Mouse (Mus musculus) kidney, adult 9 months (tissue): ENCODE measurements around the gene Ccdc40.
"Not testable (repeated sequence)": the region's sequence is repeated elsewhere in the genome, so short reads cannot be mapped to it uniquely, and the experiment has no call there.

Experiments used
- DNase-seq: peaks from one replicate; pipeline ENCODE4 v3.0.0; 2022

Ccdc40 gene

DNA sequence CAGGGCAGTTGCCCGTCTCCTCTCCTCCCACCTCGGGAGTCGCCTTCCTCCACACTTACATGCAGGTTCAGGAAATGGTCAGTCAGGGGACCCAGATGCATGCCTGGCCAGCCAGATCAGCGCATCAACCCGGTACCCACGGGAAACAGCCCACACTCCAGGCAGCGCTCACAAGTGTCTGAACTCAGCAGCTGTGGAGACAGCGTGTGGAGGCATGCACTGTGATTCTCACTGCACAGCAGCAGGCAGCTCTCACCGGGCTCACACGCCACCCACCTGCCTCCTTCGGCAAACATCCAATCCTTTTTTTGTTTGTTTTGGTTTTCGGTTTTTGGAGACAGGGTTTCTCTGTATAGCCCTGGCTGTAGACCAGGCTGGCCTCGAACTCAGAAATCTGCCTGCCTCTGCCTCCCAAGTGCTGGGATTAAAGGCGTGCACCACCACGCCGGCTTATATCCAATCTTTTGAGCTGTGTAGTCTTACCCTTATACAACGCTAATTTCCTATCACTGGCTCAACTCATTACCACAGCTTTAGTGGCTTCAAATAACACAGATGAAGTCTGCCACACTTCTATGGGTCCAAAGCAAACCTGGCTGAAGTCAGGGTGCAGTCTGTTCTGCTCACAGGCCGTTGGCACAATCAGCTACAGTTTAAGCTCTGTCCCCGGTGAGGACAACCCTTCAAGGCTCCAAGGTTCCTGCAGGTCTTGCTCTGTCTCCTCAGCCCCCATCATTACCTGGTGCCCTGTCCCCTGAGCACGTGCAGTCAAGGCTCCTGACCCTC is 59.0 kb downstream of the Ccdc40 start:
- DNase-seq, result no peak

DNA sequence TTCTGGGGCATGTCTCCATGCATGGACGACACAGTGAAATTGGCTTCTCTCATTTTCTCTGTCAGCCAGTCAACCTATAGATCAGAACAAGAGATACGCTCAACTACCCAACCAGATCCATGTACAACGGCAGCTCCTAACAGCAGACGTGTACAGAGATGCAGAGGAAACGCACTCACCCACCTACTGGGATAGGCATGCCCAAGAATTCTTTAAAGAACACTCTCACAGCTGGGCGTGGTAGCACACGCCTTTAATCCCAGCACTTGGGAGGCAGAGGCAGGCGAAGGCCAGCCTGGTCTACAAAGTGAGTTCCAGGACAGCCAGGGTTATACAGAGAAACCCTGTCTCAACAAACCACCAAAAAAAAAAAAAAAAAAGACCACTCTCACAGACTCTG is 64.5 kb downstream of the Ccdc40 start:
- not testable (repeated sequence) for DNase-seq

DNA sequence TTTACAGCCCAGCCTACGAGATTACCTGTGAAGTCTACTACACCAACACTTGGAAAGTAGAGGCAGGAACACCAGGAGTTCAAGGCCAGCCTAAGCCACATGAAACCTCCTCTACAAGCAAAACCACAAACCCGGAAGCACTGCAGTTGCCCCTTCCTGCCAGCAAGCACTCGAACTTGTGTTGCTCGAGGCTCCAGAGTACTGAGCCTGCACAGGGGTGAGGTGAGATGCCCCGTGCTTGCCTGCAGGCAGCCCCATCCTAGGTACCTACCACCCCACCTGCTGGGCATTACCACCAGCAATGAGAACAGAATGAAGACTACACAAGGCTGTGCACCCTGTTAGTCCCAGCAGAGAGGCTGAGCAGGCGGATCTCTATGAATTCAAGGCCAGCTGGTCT is 69.6 kb downstream of the Ccdc40 start:
- no peak for DNase-seq

DNA sequence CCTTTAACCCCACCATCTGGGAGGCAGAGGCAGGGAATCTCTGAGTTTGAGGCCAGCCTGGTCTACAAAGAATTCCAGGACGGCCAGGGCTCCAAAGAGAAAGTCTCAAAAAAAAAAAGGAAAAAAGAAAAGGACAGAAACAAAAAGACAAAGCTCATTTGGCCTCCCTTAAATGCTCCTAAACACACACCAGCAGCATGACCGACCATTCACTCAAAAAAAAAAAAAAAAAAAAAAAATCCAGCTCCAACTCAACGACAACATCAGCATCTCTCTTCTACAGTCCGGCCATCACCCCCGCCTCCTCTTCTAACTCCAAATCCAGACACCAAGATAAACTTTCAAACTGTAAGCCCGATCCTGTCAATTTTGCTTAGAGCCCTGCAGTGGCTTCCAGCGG is 70.5 kb downstream of the Ccdc40 start:
- no peak for DNase-seq

DNA sequence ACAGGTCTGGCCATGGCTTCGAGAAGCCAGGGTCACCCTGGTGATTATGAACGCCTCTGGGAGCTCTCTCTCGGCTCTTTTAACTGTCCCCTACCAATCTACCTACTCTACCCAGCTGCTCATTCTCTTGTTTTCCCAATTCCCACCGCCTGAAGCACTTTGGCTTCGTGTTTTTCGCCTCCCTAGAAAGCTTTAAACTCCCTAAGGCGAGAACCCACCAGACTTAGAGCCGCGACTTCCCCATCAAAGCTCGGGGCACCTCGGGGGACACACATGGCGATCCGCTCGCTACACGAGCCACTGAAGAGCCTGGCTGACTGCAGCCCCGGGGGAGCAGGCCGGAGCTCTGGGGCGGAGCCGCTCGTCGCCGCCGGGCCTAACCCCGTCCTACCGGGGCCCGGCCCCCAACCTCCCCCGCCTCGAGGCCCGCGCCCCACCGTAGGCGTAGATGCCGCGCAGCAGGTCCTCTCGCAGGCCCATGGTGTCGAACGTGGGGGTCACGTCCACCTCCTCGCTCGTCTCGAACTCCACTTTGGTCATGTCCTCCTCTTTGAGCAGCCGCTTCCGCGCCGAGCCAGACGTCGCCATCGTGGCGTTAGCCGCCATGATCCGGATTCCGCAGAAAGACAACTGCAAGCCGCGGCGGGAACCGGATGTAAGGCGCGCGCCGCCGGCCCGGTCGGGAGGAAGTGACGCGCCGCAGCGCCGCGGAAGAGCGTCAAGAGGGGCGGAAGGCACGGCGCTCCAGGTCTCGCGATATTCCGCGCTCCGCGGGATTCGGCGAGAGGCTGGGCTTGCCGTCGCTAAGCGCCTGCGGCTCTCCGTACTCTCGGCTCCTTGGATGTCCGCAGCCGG is 71.2 kb downstream of the Ccdc40 start, which contains the start of gene Eif4a3:
Gene Eif4a3 (minus strand): TSS at position 699 of the 855 bp plus-strand sequence.
- DNase-seq, result peak; percentile 94

DNA sequence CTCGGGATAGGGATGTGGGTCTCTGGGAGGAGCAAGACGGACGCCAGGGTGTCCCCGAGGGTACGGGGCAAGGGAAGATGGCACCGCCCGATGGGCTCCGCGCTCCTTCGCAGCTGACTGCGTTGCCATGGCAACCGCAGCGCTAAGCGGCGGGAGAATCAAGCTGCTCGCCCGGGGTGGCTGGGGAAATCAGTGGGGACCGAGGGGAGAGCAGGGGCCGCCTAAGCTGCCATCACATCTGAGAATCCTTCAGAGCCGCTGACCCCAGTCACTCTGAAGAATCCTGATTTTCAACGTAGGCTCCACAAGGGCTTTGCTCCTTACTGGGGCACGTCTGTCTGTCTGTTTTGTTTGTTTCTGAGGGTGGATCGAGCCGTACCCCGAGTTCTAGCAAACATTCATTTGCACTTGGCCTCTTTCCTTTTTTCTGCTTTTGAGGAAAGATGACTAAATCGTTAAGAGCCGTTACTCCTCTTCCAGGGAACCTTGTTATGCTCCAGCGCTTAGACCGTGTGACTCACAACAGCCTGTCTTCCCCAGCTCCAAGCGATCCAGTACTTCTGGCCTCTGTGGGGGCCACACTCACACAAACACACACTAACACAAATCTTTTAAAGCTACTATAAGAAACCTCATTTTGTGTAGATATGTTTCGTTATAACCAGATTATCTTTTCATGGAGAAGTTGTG is 72.0 kb downstream of the Ccdc40 start:
- no peak for DNase-seq

DNA sequence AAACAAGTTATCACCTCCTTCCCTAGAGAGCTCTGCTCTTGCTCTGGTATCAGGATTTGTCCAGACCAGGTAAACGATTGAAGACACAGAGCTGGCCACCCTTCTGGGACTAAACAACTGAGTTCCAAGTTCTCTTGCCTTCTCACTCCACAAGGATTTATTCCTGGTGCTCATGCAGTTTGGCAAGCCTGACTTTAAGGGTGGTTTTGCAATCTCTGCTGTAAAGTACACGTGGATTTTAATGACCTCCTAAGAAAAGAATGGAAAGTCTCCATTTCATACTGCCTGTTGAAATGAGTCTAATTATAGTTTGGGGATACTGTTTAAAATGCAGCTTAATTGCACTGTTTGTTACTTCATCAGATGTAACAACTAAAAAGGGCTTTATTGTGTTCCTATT is 72.6 kb downstream of the Ccdc40 start:
- no peak for DNase-seq

DNA sequence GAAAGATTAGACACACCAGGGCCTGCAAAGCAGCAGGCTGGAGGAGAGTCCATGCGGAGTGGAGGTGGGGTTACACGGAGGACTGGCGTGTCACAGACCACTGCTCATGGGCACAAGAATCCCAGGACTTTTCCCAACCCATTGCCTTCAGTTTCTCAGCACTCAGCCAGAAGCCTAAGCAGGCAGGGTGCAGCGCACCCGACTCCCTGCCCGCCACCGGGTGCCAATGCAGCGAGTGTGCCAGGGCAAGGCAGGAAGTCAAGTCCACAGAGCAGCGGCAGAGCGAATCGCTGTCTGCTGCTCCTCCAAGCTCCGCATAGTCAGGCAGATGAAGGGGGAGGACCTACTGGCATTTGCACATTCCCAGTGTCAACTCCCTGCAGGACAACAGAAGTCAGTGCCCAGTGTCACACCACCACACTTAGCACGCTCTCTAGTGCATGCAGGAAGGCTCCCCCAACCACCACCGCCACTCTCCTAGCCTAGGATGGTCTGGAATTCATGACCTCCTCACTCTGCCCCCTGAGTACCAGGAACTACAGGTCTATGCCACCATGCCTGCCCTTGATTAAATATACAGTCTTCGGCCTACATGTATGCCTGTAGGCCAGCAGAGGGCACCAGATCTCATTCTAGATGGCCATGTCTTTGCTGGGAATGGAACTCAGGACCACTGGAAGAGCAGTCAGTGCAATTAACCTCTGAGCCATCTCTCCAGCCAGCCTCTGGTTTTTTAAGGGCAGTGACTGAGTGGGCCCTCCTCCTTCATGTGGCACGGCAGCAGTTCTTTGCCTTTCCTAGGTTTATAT is 76.7 kb downstream of the Ccdc40 start:
- peak; percentile 47 for DNase-seq

DNA sequence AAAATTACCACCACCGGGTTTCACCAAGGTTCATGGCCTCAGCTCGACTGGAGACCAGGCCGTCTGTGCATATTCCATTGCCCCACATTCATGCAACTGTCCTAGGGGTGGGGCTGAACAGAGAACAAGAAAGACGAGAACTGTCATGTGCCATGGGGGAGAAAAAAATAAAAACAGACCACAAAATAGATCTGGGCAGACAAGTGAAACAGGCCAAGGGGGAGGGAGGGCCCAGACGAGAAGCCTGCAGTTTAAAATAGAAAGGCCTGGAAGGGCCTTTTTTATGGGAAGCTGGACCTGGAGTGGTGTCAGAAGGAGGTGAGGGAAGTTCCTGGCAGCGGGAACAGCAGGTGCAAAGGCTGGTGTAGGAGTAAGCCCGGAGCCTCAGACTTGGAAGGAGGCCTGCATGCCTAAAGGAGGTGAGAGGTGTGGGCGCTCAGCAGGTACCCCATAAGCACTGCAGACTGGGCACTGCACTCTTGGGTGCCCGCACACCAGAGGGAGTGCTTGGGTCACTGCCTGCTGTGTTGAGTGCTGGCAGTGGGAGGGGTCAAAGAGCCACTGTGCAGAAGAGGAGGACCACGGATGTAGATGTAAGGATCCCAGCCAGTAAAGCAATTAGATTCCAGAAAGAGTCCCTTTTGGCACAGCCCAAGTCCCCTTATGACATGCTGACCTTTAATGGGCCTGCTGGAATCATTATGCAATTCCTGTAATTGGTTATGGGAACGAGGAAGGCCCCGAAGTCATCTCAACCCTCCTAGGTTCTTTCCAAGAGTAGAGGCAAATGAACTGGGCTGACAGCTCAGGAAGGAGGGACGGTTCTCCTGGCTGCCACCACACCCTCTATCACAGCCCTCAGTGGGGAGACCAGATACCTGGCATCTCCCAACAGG is 78.6 kb downstream of the Ccdc40 start:
- DNase-seq, result peak; percentile 29

DNA sequence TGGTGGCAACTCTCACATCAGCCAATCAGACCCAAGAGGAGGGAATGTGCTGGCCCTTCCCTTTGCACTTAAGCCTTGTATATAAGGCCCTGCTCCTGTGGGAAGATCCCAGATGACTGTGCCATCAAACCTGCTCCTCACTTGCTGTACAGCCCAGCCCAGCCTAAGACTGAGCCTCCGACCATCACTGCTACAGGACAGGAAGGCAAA is 79.2 kb downstream of the Ccdc40 start, which contains the start of gene Card14:
Gene Card14 (plus strand): TSS at position 111 of the 210 bp plus-strand sequence.
- DNase-seq, result no peak

DNA sequence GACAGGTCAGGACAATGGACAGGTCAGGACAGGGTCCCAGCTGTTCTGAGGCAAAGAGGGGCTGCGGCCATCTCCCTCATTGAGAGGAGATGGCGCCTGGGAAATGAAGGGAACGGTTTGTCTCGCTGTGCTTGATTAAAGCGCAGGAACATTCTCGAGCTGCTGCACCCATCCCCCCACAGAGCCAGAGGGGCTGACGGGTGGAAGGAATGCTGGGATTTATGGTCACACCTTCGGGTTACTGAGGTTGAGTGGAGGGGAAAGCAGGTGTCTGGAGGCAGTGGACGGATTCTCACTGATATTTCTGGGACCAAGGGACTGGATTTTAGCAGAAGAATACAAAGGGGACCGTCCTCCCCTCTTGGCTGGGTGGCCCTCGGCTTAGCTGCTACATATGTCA is 79.5 kb downstream of the Ccdc40 start:
- DNase-seq, result no peak

DNA sequence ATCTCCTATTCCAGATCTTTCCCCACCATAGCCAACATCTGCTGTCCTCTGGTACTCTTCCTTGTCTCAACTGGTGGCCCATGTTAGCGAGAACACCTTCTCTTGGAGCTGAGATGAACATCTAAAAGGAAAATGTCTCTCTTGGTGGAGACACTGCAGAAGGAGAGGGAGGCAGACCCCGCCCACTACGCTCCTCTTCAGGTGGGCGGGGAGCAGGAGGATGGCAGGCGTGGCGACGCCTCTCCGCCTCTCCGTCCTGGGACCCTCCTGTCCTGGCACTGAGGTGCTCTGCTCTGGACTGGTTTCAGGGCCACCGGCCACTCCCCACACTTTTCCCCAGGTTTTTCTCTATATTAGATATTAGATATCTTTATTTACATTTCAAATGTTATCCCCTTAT is 82.2 kb downstream of the Ccdc40 start:
- no peak for DNase-seq

DNA sequence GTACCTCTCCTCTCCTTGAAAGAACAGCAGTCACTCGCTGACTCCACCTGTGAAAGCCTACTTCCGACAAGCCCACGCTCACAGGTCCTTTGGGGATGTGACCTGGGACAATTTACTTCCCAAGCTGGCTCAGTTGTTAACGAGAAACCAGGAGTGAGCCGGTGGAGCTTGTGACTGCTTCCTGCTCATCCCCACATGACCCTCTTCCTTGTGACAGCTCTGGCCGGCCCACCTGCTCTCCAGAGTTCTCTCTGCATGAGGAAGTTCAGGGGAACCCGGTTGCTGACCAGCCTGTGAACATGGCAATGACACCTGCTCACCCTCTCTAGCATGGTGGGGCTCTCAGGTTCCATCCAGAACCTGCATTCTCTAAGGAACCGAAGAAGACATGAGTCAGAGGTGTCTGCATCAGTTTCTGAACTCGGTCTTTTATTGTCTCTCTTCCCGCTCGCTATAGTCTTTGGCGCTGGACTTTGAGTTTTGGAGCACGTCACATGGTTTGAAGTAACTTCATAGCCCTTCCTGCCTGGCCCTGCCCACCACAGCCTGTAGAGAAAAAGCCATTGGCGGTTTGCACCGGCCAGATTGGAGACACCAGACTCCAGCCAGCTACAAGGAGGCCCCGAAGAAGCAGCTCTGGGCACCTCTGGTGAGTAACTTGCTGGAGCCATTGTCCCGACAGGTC is 86.0 kb downstream of the Ccdc40 start:
- DNase-seq, result peak; percentile 73
